Mouse (Mus musculus) adrenal gland, postnatal 0 days (tissue): ENCODE measurements around the gene Wdr95. TPM values are rescaled to one million over a fixed set of nuclear protein-coding genes. Genes with fewer than 3 reads are reported as not detected.

Source experiments
- polyA plus RNA-seq: library from polyadenylated mRNA; unstranded; fragments of >200 nt; fragmentation: Nextera tagmentation; extraction: Ambion mirVana; gene quantifications from 2 replicates; pipeline ENCODE4 v1.2.1, GENCODE M21; 2015

The Wdr95 gene
- 0.14 TPM in 1 of 2 replicates, not detected in the other for polyA plus RNA-seq

DNA sequence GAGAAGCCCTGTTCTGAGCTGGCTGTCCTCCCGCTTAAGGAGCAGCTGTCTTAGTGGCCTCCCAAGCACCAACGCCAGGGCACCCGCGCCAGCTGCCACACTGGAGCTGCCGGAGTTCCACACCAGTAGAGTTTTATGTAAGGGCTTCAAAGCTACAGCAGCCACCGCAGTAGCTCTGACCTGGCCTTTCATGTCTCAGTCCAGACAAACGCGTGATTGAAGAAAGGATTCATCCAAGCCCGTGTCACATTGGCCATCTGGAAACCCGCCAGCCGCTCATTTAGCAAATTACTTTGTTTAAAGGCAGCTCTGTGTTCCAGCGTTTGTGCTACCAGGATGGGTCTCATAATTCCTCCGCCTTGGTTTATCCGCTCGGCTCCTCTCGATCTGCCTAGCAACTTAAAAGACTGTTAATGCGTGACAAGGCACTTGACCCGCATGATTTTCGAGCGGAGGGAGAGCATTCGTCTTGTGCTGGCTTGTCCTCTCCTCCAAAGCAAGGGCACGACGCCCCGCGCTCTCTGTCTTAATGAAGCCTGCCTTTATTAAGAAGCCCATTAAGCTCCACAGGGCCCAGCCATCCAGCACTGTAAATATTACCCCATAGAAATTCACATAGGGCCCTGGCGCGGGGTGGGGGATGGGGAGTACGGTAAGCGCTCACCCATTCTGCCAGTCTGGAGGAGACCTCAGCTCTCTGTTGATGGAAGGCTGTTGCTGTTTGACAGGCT, at the start of gene Wdr95:
Gene Wdr95 (plus strand): TSS at position 681 of the 731 bp plus-strand sequence.

DNA sequence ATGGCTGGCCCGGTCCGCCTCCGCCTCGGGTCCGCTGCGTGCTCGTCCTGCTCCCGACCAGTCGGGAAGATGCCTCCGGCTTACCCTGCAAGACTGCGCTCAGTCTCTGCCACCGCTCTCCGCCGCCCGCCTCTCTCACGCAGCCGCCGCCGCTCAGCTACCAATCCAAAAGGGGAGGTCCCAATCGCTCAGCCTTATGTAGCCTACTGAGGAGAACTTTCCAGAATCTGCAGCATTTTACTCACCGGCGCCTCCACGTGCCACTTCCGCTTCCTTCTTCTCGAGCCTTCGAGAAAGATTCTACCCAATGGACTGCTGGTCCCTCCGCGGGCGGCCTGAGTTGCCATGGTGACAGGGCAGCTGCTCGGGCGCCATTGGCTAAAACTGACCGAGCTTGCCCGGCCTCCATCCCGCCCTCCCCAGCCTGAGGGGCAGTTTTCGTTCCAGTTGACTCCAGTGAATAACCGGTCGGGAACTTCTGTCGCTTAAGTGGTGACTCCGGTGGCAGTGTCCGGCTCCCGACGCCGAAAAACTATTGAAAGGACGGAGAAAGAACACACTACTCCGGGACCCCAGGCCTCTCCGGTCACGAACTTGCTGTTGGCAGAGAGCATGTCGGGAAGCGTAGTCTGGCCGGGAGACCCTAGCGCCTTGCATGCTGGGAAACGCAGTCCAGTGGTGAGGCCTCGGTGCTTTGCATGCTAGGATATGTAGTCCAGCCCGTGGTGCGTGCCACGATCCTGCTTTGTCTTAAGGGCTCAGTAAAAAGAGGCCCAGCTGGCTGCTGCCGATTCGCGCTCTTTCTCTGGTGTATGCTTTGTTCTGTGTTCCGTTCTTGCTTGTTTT, 107.8 kb downstream of the Wdr95 start, which contains the start of gene Hsph1:
Gene Hsph1 (minus strand): TSS at position 302 of the 846 bp plus-strand sequence.

Other genes with a start within 250 kb of the Wdr95 start
- 3.9 TPM in 2 replicates for gene Medag, start 116.9 kb upstream of the Wdr95 start, polyA plus RNA-seq
- 0.50 and 0.76 TPM in 2 replicates for gene Tex26, start 89.0 kb upstream of the Wdr95 start, polyA plus RNA-seq
- gene Hsph1, start 107.7 kb downstream of the Wdr95 start, polyA plus RNA-seq, result 12.8 and 18.1 TPM in 2 replicates
- gene B3glct, start 149.6 kb downstream of the Wdr95 start, polyA plus RNA-seq, result 8.5 and 12.0 TPM in 2 replicates